Mouse (Mus musculus): ENCODE data around the gene Chek2.

GRCm38 (mm10) chr5:110802809-110803208 is 37.0 kb upstream of the Chek2 start:
- TF ChIP-seq CTCF (IDR thresholded peaks at IDR 0.05; ENCODE audit: low read depth) (no peak), EP300 (optimal IDR thresholded peaks at IDR 0.05) (no peak)

Measured in stomach, postnatal 0 days (tissue).